Mouse (Mus musculus) splenic B cell, adult 2 months (primary cell): ENCODE data around the gene Frrs1l.

Source experiments
- DNase-seq: peaks from one replicate; pipeline ENCODE4 v3.0.0-alpha.2; 2011; ENCODE audit warnings: low read depth, low spot score
- H3K27me3 ChIP-seq: 2 replicates; pipeline ENCODE4 v1.6.1; 2012; ENCODE audit warnings: mild to moderate bottlenecking, low read length, moderate library complexity, mixed read lengths; ENCODE audit not compliant: control insufficient read depth, poor library complexity, insufficient read depth, severe bottlenecking
- H3K36me3 ChIP-seq: 2 replicates; pipeline ENCODE4 v1.6.1; 2012; ENCODE audit warnings: mild to moderate bottlenecking, low read length, moderate library complexity, mixed read lengths; ENCODE audit not compliant: control insufficient read depth, poor library complexity, insufficient read depth, severe bottlenecking

Gene Frrs1l

GRCm38 (mm10) chr4:57007717-57008116, 17.5 kb upstream of the Frrs1l start:
- DNase-seq: no peak
- Histone ChIP-seq H3K36me3 (no peaks in the 10 kb centered on the region), H3K27me3 (no peaks in the 10 kb centered on the region)

GRCm38 (mm10) chr4:57005011-57005410, 14.8 kb upstream of the Frrs1l start:
- no peaks in the 10 kb centered on the region for H3K36me3 ChIP-seq
- no peaks in the 10 kb centered on the region for H3K27me3 ChIP-seq
- no peak for DNase-seq

GRCm38 (mm10) chr4:57003886-57004285, 13.7 kb upstream of the Frrs1l start:
- DNase-seq: no peak
- Histone ChIP-seq H3K27me3 (no peaks in the 10 kb centered on the region), H3K36me3 (no peaks in the 10 kb centered on the region)

GRCm38 (mm10) chr4:57002751-57003150, 12.6 kb upstream of the Frrs1l start:
- DNase-seq: no peak
- H3K36me3 ChIP-seq: no peaks in the 10 kb centered on the region
- no peaks in the 10 kb centered on the region for H3K27me3 ChIP-seq

- Histone ChIP-seq H3K27me3 (no peaks in the 10 kb centered on the region), H3K36me3 (no peaks in the 10 kb centered on the region)
- DNase-seq: no peak
Measured at GRCm38 (mm10) chr4:57001437-57001836, 11.2 kb upstream of the Frrs1l start.

GRCm38 (mm10) chr4:56993331-56993730, 3.1 kb upstream of the Frrs1l start:
- Histone ChIP-seq H3K36me3 (no peaks in the 10 kb centered on the region), H3K27me3 (peaks cover 2% of the 10 kb centered on the region; the same call in 1 of the 2 replicates)
- DNase-seq: peak; percentile 32

GRCm38 (mm10) chr4:56991951-56992350, 1.8 kb upstream of the Frrs1l start:
- H3K36me3 ChIP-seq: no peaks in the 10 kb centered on the region
- H3K27me3 ChIP-seq: peaks cover 2% of the 10 kb centered on the region; the same call in 1 of the 2 replicates
- DNase-seq: no peak

GRCm38 (mm10) chr4:56989431-56990214, 568 bp downstream of the Frrs1l start:
- no peak for DNase-seq
- H3K36me3 ChIP-seq: no peaks in the 10 kb centered on the region
- peaks cover 2% of the 10 kb centered on the region; the same call in 1 of the 2 replicates for H3K27me3 ChIP-seq

GRCm38 (mm10) chr4:56965586-56966179, 24.5 kb downstream of the Frrs1l start:
- H3K27me3 ChIP-seq: no peaks in the 10 kb centered on the region
- no peaks in the 10 kb centered on the region for H3K36me3 ChIP-seq
- no peak for DNase-seq

GRCm38 (mm10) chr4:56963687-56964086, 26.5 kb downstream of the Frrs1l start:
- no peak for DNase-seq
- no peaks in the 10 kb centered on the region for H3K36me3 ChIP-seq
- no peaks in the 10 kb centered on the region for H3K27me3 ChIP-seq

- no peaks in the 10 kb centered on the region for H3K36me3 ChIP-seq
- H3K27me3 ChIP-seq: no peaks in the 10 kb centered on the region
- no peak for DNase-seq
Measured at GRCm38 (mm10) chr4:56961320-56961925, 28.8 kb downstream of the Frrs1l start.

- H3K27me3 ChIP-seq: no peaks in the 10 kb centered on the region
- no peak for DNase-seq
- H3K36me3 ChIP-seq: no peaks in the 10 kb centered on the region
Measured at GRCm38 (mm10) chr4:56957518-56957917, 32.7 kb downstream of the Frrs1l start.

- no peak for DNase-seq
- Histone ChIP-seq H3K27me3 (no peaks in the 10 kb centered on the region), H3K36me3 (no peaks in the 10 kb centered on the region)
Measured at GRCm38 (mm10) chr4:56953235-56953634, 37.0 kb downstream of the Frrs1l start.

GRCm38 (mm10) chr4:56951701-56952100, 38.5 kb downstream of the Frrs1l start:
- Histone ChIP-seq H3K27me3 (no peaks in the 10 kb centered on the region), H3K36me3 (no peaks in the 10 kb centered on the region)
- no peak for DNase-seq

- Histone ChIP-seq H3K36me3 (no peaks in the 10 kb centered on the region), H3K27me3 (no peaks in the 10 kb centered on the region)
- peak; percentile 25 for DNase-seq
Measured at GRCm38 (mm10) chr4:56949494-56949893, 40.7 kb downstream of the Frrs1l start.
